Mouse (Mus musculus): ENCODE measurements around the gene Pea15a. TPM values are rescaled to one million over a fixed set of nuclear protein-coding genes. Genes with fewer than 3 reads are reported as not detected.

Gene Pea15a
- polyA plus RNA-seq, 1 experiment = 165 TPM

DNA sequence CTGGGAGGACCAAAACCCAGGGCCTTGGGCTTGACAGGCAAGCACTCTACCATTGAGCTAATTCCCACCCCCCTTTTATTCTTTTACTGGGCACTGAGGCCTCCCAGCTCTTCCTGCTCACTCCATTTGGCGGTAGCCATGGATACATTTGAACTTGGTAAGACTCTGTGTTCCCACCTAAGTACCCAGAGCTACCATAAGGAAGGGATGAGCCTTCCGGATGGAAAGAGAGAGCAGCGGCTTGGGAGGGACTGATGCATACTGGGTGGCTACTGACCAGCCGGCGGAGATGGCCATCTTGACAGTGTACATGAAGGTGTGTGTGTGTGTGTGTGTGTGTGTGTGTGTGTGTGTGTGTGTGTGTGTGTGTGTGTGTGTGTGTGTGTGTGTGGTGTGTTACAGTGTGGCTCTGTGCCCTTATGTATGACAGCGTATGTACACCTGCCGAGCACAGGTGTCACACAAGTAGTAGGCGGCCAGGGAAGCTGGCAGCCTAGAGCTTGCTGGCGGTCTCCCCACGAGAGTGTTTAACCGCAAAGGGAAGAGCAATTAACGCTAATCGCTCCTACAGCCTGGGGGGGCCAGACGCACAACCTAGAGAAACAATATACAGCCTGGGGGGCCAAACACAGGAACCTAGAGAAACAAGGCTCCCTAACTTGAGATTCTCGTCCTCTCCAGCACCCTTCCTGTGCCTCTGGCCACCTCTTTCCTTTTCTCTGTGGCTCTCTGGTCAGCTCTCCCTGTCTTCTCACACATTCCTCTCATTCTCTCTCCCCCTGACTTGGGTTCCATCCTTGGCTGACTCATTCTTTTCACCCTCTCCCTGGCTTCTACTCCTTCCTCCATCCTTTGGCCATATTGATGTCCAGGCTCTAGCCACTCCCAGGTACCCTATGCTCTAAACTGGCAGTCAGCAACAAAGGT lies 1.5 kb downstream of the Pea15a start:
- no peak for DNase-seq (ENCODE audit: low read depth)

DNA sequence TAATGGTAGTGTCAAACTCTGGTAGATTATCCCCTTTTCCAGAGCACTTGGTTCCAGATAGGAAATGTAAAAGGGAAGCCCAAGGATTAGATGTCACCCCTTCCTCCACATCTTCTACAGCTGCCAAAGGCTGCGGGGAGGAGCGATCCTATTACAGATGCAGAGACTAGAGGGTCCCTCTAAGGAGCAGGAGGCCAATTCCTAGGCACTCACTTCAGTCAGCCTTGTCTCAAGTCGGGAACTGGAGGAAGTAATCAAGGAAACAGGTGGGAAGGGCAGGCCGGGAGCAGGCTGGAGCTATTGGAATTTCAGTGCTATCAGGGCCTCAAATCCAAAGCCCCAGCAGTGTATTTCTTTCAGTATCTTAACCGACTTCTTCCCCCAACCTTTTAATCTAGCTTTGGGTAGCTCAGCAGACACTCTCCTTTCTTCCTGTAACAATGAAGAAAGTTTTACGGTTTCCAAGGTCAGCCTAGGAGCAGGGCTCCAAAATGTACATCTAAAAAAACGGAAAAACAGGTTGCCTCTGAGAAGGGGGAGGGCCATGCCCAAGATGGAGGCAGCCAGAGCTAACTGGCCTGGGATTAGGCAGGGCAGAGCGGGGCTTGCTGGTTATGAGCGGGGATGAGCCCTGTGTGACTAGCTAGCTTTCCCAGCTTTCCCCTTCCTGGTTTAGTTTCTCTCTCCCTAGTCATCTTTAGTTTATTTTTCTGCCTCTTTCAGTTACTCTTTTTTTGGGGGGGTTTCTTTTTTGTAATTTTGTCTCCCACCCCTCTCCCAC lies 2.4 kb downstream of the Pea15a start:
- DNase-seq (ENCODE audit: low read depth) = no peak

- no peak for DNase-seq (ENCODE audit: low read depth)
These were observed 3.0 kb downstream of the Pea15a start for GRCm38 (mm10) chr1:172203566-172203965.

DNA sequence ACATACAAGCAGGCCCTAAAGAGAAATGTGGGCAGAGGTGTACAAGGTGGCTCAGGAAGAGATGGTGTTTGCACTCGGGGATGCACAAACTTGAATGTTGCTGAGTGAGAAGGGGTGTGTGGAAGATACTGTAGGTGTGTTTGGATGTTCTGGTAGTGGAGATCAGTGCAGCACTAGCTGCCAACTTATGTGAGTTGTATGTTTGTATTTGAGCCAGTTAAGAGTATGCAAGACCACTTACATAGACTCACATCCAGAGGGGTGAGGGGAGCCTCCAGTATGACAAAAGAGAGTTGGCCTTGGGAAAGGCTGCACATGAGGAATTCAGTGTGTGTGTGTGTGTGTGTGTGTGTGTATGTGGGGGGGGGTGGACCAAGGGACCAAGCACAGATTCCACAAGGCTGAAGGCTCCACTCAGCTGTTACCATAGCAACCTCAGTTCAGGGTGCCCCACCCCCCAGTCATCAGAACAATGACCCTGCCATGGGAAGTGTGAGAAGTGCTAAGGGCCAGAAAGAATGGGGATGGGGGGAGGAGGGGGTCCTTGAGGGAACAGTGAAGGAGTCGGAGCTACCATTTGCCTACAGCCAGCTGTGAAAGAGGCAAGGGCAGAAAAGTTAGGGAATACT lies 3.6 kb downstream of the Pea15a start:
- DNase-seq (ENCODE audit: low read depth) = no peak

GRCm38 (mm10) chr1:172201967-172202880 lies 4.4 kb downstream of the Pea15a start:
- DNase-seq (ENCODE audit: low read depth) = no peak

- no peak for DNase-seq (ENCODE audit: low read depth)
These were observed 5.6 kb downstream of the Pea15a start for GRCm38 (mm10) chr1:172200871-172201447.

DNA sequence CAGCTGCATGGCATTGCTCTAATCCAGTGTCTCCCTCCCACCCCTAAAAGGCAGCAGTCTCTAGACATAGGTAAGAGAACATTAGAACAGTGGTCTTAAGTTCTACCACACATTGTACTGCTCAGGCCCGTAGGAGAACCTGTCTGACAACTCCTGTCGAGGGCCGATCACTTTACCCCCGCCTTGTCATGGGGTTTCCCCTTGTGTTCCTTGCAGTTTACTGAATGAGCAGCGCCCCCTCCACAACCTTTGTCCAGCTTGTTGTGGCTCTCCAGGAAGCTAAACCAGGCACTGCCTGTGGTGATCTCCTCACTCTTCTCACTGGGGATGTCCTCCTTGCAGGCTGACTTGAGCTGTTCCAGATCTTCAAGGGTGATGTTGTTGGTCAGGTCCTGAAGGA lies 6.4 kb downstream of the Pea15a start:
- no peak for DNase-seq (ENCODE audit: low read depth)

- no peak for DNase-seq (ENCODE audit: low read depth)
These were observed 7.6 kb downstream of the Pea15a start for GRCm38 (mm10) chr1:172198996-172199395.

DNA sequence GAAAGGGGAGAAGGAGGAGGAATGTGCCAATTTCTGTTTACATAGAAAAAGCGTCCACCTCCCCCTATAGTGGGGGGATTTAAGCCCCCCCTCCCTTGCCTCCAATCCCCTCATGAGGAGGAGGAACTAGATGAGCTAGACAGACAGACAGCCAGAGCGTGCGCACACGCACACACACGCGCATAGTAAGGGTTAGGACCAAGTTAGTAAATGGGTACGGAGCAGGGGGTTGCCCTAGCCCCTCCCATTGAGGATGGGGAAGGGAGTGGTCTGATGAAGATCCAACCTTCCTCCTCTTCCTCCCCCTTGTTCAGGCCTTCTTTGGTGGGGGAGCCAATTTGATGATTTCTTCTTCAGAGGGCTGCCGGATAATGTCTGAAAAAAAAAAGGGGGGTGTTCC lies 8.3 kb downstream of the Pea15a start:
- DNase-seq (ENCODE audit: low read depth) = no peak

- DNase-seq (ENCODE audit: low read depth) = no peak
These were observed 8.8 kb downstream of the Pea15a start for GRCm38 (mm10) chr1:172197851-172198250.

GRCm38 (mm10) chr1:172197146-172197545 lies 9.5 kb downstream of the Pea15a start:
- DNase-seq (ENCODE audit: low read depth) = no peak

DNA sequence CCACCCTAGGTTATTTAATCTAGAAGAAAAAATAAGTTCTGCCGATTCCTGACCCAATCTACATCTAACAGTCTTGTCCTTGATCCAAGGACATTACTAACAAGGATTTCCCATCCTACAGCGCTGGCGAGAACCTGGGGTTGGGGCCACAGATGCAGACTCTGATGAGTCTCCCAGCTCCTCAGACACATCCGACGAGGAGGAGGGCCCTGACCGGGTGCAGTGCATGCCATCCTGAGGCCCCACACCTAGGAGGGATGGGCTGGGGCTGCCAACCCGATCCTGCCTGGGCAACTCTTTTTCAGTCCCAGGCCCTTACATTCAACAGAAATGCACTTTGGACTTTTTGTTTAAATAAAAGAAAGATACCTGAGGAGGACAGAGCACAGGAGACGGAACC lies 12.2 kb downstream of the Pea15a start:
- DNase-seq (ENCODE audit: low read depth) = no peak

- DNase-seq (ENCODE audit: low read depth) = no peak
These were observed 14.4 kb downstream of the Pea15a start for GRCm38 (mm10) chr1:172192217-172192616.

GRCm38 (mm10) chr1:172191578-172191977 lies 15.0 kb downstream of the Pea15a start:
- DNase-seq (ENCODE audit: low read depth) = no peak

DNA sequence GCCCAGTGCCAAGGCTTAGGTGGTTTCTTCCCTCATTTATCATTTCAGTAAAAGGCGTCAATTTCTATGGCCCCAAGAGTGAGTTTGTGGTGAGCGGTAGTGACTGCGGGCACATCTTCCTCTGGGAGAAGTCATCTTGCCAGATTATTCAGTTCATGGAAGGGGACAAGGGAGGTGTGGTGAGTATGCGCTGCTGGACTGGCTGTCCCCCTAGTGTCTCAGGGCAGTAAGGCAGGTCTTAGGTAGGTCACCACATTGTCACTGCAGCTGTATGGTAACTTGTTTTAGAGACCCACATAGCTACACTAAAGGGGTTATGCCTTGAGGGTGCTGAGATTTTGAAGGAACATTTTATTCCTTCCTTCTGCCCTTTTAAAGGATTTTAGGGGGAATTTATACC lies 17.7 kb downstream of the Pea15a start:
- no peak for DNase-seq (ENCODE audit: low read depth)

DNA sequence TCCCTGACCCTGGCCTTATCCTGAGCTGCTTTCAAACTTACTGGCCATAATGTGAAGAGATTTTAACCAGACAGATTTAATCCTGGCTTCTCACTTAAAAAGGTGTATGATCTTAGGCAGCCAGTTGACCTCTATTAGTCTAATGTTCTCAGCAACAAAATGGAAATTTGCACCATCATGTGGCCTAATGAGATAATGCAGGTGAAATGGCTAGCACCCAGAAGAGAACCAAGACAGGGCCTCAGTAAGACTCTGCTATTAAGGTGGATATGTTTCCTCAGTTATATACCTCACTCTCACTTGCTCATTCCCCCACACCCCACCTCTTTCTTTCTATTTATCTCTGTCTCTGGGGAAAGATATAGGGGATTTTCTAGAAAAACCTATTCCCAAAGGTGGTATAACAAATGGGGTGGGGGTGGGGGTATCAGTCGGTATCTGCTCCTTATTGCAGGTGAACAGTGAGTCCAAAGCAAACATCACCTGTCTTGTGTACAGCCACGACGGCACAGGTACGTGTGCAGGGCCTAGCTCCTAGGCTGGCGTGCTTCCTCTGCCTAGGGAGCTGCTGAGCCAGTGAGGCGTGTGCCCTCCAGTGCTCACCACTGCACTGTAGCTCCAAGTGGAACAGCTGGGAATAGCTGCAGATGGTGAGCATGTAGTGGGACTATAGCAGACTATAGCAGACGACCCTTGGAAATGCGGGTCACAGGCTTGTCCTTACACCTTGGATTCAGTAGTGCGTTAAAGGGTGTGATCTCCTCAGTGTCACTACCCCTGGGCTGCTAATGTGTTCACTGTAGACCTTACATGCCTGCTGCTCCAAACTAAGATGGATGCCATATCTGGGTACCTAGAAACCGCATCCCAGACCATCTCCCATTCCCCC lies 20.0 kb downstream of the Pea15a start:
- no peak for DNase-seq (ENCODE audit: low read depth)

GRCm38 (mm10) chr1:172183915-172184314 lies 22.7 kb downstream of the Pea15a start:
- DNase-seq (ENCODE audit: low read depth) = no peak

- DNase-seq (ENCODE audit: low read depth) = no peak
These were observed 23.5 kb downstream of the Pea15a start for GRCm38 (mm10) chr1:172183056-172183455.

- DNase-seq (ENCODE audit: low read depth) = no peak
These were observed 24.8 kb downstream of the Pea15a start for GRCm38 (mm10) chr1:172181777-172182176.

DNA sequence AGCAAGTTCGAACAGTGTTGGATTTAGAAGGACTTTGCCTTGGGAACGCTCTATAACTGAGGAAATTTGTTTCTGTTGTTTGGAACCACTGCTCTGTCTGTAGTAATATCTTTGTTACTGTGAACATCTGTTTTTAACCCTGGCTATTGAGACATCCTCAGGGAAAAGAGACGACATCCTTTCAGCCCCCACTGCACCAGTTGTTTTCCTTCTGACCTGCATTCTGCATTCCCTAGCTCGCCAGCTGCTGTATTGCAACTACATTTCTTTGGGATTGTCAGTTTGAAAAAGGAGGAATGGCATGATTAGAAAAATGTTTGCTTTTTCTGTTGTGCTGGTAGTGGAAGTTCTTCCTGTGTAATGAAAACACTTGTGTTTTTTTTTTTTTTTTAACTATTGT lies 25.7 kb downstream of the Pea15a start:
- DNase-seq (ENCODE audit: low read depth) = no peak

Measured in gonadal fat pad, adult 2 months (tissue).